Comparison of ENCODE assay signal across 9 mouse cellular contexts in genomic region chr17:31187370-31187769, GRCm38 (mm10). TPM values are rescaled to one million over a fixed set of nuclear protein-coding genes. Genes with fewer than 3 reads are reported as not detected.
DNase-seq lines count a peak whose midpoint lies in the region; ATAC-seq and TF ChIP-seq lines count a peak whose summit lies in the region.
"Had no signal": no experiment of that assay in that cellular context is flagged by ENCODE, and none has a peak within 500 bp of the region (broad histone marks: within the 10 kb centered on the region; RNA-seq: fewer than 3 reads in every experiment).

No protein-coding gene starts in this region.

- no peak overlapping the region for H3K9ac ChIP-seq in ES-Bruce4 (ENCODE audit: low read depth, poor library complexity, severe bottlenecking)
- no peak overlapping the region for H3K9ac ChIP-seq in liver, embryonic 14.5 days (replicated peaks)
- H3K9ac ChIP-seq: heart, embryonic 13.5 days had no signal

- ATAC-seq in cerebellum, adult (ENCODE audit: insufficient number of reproducible peaks, low FRiP score, low TSS enrichment), result peak; percentile 82
- no peak for ATAC-seq in liver, embryonic 14.5 days (ENCODE audit: insufficient read depth)

- WGBS in liver, embryonic 14.5 days (ENCODE audit: insufficient replicate concordance), result 10% methylated on average over 4 of the region's 4 CpGs

- DNase-seq in 3T3-L1 (ENCODE audit: low read depth, low spot score), result peak; percentile 61
- peak; percentile 42 to 56 for DNase-seq in frontal cortex, postnatal 25 days (ENCODE audit: low spot score in 2 of 2)
- peak; percentile 75 to 89 for DNase-seq in kidney, postnatal 36 days
- peak in 2 of 3 experiments; percentile 31 to 41 for DNase-seq in liver, embryonic 14.5 days (ENCODE audit: low read depth in 3 of 3, low spot score in 3 of 3)
- DNase-seq in retina, postnatal 7 days (ENCODE audit: low read depth, low spot score), result peak; percentile 67
- peak; percentile 88 for DNase-seq in thymus, postnatal 4 days

- peak; percentile 90 for TF ChIP-seq CTCF in ES-Bruce4 (IDR thresholded peaks at IDR 0.05; ENCODE audit: low read depth, low read length)
- TF ChIP-seq CTCF in liver, embryonic 14.5 days (IDR thresholded peaks at IDR 0.05; ENCODE audit: low read depth), result peak; percentile 92

- no peak overlapping the region for H3K4me2 ChIP-seq in liver, embryonic 14.5 days (ENCODE audit: low read depth)
- H3K4me2 ChIP-seq: heart, embryonic 13.5 days had no signal

- TF ChIP-seq POLR2A in ES-Bruce4 (IDR thresholded peaks at IDR 0.05; ENCODE audit: insufficient read depth, low read length), result no peak

- H3K4me3 ChIP-seq in ES-Bruce4 (ENCODE audit: low read depth, low read length), result no peak overlapping the region
- H3K4me3 ChIP-seq in liver, embryonic 14.5 days (ENCODE audit: insufficient read depth in 1 of 2, low read depth in 2 of 2, low read length in 2 of 2), result no peak overlapping the region
- H3K4me3 ChIP-seq: heart, embryonic 13.5 days had no signal

- H3K27me3 ChIP-seq in ES-Bruce4 (ENCODE audit: control insufficient read depth, insufficient read depth, low read length, poor library complexity, severe bottlenecking), result no peaks in the 10 kb centered on the region
- H3K27me3 ChIP-seq in liver, embryonic 14.5 days (ENCODE audit: control insufficient read depth, insufficient read depth, low read length), result no peaks in the 10 kb centered on the region

- H3K36me3 ChIP-seq in ES-Bruce4 (ENCODE audit: control insufficient read depth, insufficient read depth, low read length, poor library complexity, severe bottlenecking), result no peaks in the 10 kb centered on the region
- H3K36me3 ChIP-seq in liver, embryonic 14.5 days (replicated peaks; ENCODE audit: control insufficient read depth, insufficient read depth, low read depth), result no peaks in the 10 kb centered on the region
- H3K36me3 ChIP-seq: heart, embryonic 13.5 days had no signal

- peaks cover 2% of the 10 kb centered on the region for H3K4me1 ChIP-seq in ES-Bruce4 (ENCODE audit: control insufficient read depth, insufficient read depth, low read length)
- 0 out of 4 replicates have a peak, but pooled peaks cover 0 to 2% of the 10 kb centered on the region in 2 experiments for H3K4me1 ChIP-seq in liver, embryonic 14.5 days (replicated peaks; ENCODE audit: control insufficient read depth in 2 of 2, insufficient read depth in 2 of 2, low read length in 1 of 2)
- H3K4me1 ChIP-seq: heart, embryonic 13.5 days had no signal

- no peak overlapping the region for H3K27ac ChIP-seq in ES-Bruce4 (ENCODE audit: insufficient read depth, low read length)
- no peak overlapping the region for H3K27ac ChIP-seq in liver, embryonic 14.5 days
- H3K27ac ChIP-seq: heart, embryonic 13.5 days had no signal

- H3K9me3 ChIP-seq in ES-Bruce4 (replicated peaks; ENCODE audit: control insufficient read depth, insufficient read depth, low read length, poor library complexity, severe bottlenecking), result no peaks in the 10 kb centered on the region
- H3K9me3 ChIP-seq in liver, embryonic 14.5 days (ENCODE audit: control insufficient read depth, low read length), result no peaks in the 10 kb centered on the region
- H3K9me3 ChIP-seq: heart, embryonic 13.5 days had no signal

- no peak for TF ChIP-seq EP300 in ES-Bruce4 (IDR thresholded peaks at IDR 0.05; ENCODE audit: insufficient read depth, low read depth, low read length)
- TF ChIP-seq EP300 in liver, embryonic 14.5 days (IDR thresholded peaks at IDR 0.05; ENCODE audit: low read depth), result no peak

RNA-seq across cellular contexts. Expression of gene Tmprss3, which starts 11.4 kb away (rescaled TPM):
- 0.24 TPM in 1 of 2 replicates, not detected in the other for polyA plus RNA-seq in ES-Bruce4 (2011; ENCODE audit: insufficient read depth, insufficient read length, low read depth, missing spikeins)
- 0.27 and 0.39 TPM in 2 replicates for polyA plus RNA-seq in liver, embryonic 14.5 days (2012; rRNA removed)
- polyA plus RNA-seq in liver, embryonic 14.5 days (2014; fragmentation: Nextera tagmentation; extraction: Ambion mirVana), result 0.13 and 0.25 TPM in 2 replicates
- polyA plus RNA-seq: heart, embryonic 13.5 days had no signal

RNA-seq across cellular contexts. Expression of gene Ubash3a, which starts 20.3 kb away (rescaled TPM):
- polyA plus RNA-seq in ES-Bruce4 (2011; ENCODE audit: insufficient read depth, insufficient read length, low read depth, missing spikeins), result 3.5 and 4.4 TPM in 2 replicates
- polyA plus RNA-seq in liver, embryonic 14.5 days (2012; rRNA removed), result 7.7 and 8.4 TPM in 2 replicates
- polyA plus RNA-seq in liver, embryonic 14.5 days (2014; fragmentation: Nextera tagmentation; extraction: Ambion mirVana), result 11.8 and 13.8 TPM in 2 replicates

RNA-seq across cellular contexts. Expression of gene Tff1, which starts 22.3 kb away (rescaled TPM):
- not detected in 2 replicates for polyA plus RNA-seq in ES-Bruce4 (2011; ENCODE audit: insufficient read depth, insufficient read length, low read depth, missing spikeins)
- not detected in 2 replicates for polyA plus RNA-seq in liver, embryonic 14.5 days (2012; rRNA removed)
- not detected in 2 replicates for polyA plus RNA-seq in liver, embryonic 14.5 days (2014; fragmentation: Nextera tagmentation; extraction: Ambion mirVana)
- polyA plus RNA-seq: heart, embryonic 13.5 days had no signal

RNA-seq across cellular contexts. Expression of gene Tff2, which starts 43.3 kb away (rescaled TPM):
- not detected in 2 replicates for polyA plus RNA-seq in ES-Bruce4 (2011; ENCODE audit: insufficient read depth, insufficient read length, low read depth, missing spikeins)
- not detected in 2 replicates for polyA plus RNA-seq in liver, embryonic 14.5 days (2012; rRNA removed)
- not detected in 2 replicates for polyA plus RNA-seq in liver, embryonic 14.5 days (2014; fragmentation: Nextera tagmentation; extraction: Ambion mirVana)
- polyA plus RNA-seq: heart, embryonic 13.5 days had no signal

RNA-seq across cellular contexts. Expression of gene Tff3, which starts 57.9 kb away (rescaled TPM):
- polyA plus RNA-seq in ES-Bruce4 (2011; ENCODE audit: insufficient read depth, insufficient read length, low read depth, missing spikeins), result not detected in 2 replicates
- 10.1 and 16.8 TPM in 2 replicates for polyA plus RNA-seq in liver, embryonic 14.5 days (2012; rRNA removed)
- polyA plus RNA-seq in liver, embryonic 14.5 days (2014; fragmentation: Nextera tagmentation; extraction: Ambion mirVana), result 27.4 and 27.6 TPM in 2 replicates
- polyA plus RNA-seq: heart, embryonic 13.5 days had no signal

Comparison
In these comparisons a context has a peak if more than half of its experiments do, and no peak if none do; other contexts are left out.
1. DNase-seq: peak in every context shown above with its lines; median percentile 88 in thymus, postnatal 4 days; 82 in kidney, postnatal 36 days; 67 in retina, postnatal 7 days; 61 in 3T3-L1; 49 in frontal cortex, postnatal 25 days; 36 in liver, embryonic 14.5 days.